Mouse (Mus musculus): Measurements from ENCODE around the gene Itgb8. TPM values are rescaled to one million over a fixed set of nuclear protein-coding genes. Genes with fewer than 3 reads are reported as not detected.
A peak's percentile ranks its signal among the peaks of the same experiment; 100 is the strongest.

Gene Itgb8
- polyA plus RNA-seq, 1 experiment from 2014 or later: 2.6 TPM

- Histone ChIP-seq H3K4me1 (replicated peaks; ENCODE audit: control insufficient read depth, insufficient read depth, low read length) (peaks cover 7% of the 10 kb centered on the region), H3K4me2 (ENCODE audit: low read depth, low read length) (peak overlapping the region; percentile 77), H3K36me3 (ENCODE audit: control insufficient read depth, insufficient read depth, low read length) (no peaks in the 10 kb centered on the region), H3K9ac (ENCODE audit: low read length) (peak overlapping the region; percentile 72), H3K27me3 (ENCODE audit: control insufficient read depth, insufficient read depth, low read depth, low read length) (no peaks in the 10 kb centered on the region; the same call in 1 of the 2 replicates), H3K9me3 (ENCODE audit: control insufficient read depth, low read length) (no peaks in the 10 kb centered on the region), H3K27ac (ENCODE audit: low read length) (peak overlapping the region; percentile 67), H3K4me3 (ENCODE audit: low read length) (peak overlapping the region; percentile 62)
- peak; percentile 73 for ATAC-seq (ENCODE audit: low read depth)
- under 1% methylated on average over 35 of the region's 35 CpGs for WGBS
These were observed 494 bp downstream of the Itgb8 start for GRCm38 (mm10) chr12:119237921-119238695.

DNA sequence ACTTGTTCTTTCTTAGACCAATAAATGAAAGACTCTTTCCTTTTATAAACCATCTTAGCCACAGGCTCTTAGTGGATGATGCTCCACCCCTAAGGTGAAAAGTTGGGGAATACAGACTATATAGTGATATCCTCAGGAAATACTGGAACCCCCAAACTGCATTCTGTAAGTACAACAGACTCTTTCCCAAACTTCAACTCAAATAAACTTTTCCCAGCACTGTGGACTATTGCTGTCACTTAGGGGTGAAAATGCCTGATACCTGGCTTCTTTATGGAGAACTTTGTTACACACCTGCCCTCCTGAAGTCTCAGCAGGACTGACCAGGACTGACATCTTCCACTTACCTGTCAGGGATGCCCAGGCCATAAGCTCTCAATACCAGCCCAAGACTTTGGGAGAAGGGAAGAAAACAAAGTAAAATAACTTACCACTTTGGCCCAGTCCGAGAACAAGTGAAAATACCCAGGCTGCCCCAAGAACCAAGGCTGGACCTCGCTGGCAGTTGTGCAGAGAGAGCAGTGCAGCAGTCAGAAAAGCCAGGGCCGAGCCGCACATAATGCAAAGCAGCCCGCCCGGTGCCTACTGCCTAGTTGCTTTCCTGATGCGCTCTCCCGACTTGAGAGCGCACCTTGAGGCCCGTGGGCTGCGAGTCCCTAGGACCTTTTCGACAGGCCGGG is 1.2 kb downstream of the Itgb8 start:
- peak; percentile 26 for ATAC-seq (ENCODE audit: low read depth)
- WGBS: 4% methylated on average over 13 of the region's 13 CpGs
- H3K4me2 ChIP-seq (ENCODE audit: low read depth, low read length): peak overlapping the region; percentile 77
- peaks cover 7% of the 10 kb centered on the region for H3K4me1 ChIP-seq (replicated peaks; ENCODE audit: control insufficient read depth, insufficient read depth, low read length)
- H3K4me3 ChIP-seq (ENCODE audit: low read length): peak overlapping the region; percentile 62
- peak overlapping the region; percentile 67; the same call in 1 of the 2 replicates for H3K27ac ChIP-seq (ENCODE audit: low read length)
- H3K9ac ChIP-seq (ENCODE audit: low read length): peak overlapping the region; percentile 72
- H3K36me3 ChIP-seq (ENCODE audit: control insufficient read depth, insufficient read depth, low read length): no peaks in the 10 kb centered on the region
- no peaks in the 10 kb centered on the region for H3K9me3 ChIP-seq (ENCODE audit: control insufficient read depth, low read length)
- no peaks in the 10 kb centered on the region; the same call in 1 of the 2 replicates for H3K27me3 ChIP-seq (ENCODE audit: control insufficient read depth, insufficient read depth, low read depth, low read length)

DNA sequence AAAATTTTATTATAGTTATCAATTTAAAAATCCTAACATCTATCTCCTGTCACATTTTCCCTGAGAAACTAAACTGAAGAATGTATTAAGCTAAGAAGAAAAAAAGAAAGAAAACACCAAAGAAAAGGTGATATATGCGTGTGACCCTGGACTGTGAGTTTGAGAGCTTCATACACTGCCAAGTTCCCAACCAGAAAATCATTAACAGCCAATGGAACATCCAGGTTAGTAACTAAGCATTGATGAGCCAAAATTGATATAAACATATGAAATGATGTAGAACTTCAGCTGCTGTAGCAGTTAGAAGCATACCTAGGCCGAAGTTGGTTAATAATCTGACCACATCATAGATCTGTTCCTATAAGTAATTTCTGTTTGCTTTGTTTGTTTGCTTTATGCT is 6.8 kb downstream of the Itgb8 start:
- H3K27ac ChIP-seq (ENCODE audit: low read length): no peak overlapping the region
- no peak for ATAC-seq (ENCODE audit: low read depth)
- H3K4me2 ChIP-seq (ENCODE audit: low read depth, low read length): no peak overlapping the region
- H3K36me3 ChIP-seq (ENCODE audit: control insufficient read depth, insufficient read depth, low read length): no peaks in the 10 kb centered on the region
- H3K4me1 ChIP-seq (replicated peaks; ENCODE audit: control insufficient read depth, insufficient read depth, low read length): no peaks in the 10 kb centered on the region
- no peak overlapping the region for H3K4me3 ChIP-seq (ENCODE audit: low read length)
- no peak overlapping the region for H3K9ac ChIP-seq (ENCODE audit: low read length)
- 82% methylated on average over 2 of the region's 2 CpGs for WGBS
- no peaks in the 10 kb centered on the region for H3K27me3 ChIP-seq (ENCODE audit: control insufficient read depth, insufficient read depth, low read depth, low read length)
- H3K9me3 ChIP-seq (ENCODE audit: control insufficient read depth, low read length): no peaks in the 10 kb centered on the region

DNA sequence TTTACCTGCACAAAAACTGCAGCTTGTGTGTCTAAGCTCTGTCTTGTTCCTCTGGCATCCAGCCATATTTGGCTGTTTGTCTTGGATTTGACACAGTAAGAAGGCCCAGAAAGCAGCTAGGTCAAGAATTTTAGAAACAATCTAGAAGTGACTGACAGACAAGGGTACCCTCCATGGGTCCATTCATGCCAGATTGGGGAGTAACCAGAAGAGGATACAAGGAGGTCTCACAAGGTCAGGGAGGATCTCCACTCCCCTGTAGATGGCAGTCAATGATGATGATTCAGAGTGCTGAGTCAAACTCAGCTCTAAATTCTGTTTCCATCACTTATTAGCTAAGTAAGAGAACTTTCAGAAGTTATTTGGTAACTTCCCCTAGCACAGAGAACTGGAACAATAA is 8.2 kb downstream of the Itgb8 start:
- H3K4me3 ChIP-seq (ENCODE audit: low read length): no peak overlapping the region
- no peaks in the 10 kb centered on the region for H3K4me1 ChIP-seq (replicated peaks; ENCODE audit: control insufficient read depth, insufficient read depth, low read length)
- no peak overlapping the region for H3K9ac ChIP-seq (ENCODE audit: low read length)
- no peaks in the 10 kb centered on the region for H3K27me3 ChIP-seq (ENCODE audit: control insufficient read depth, insufficient read depth, low read depth, low read length)
- no peak overlapping the region for H3K4me2 ChIP-seq (ENCODE audit: low read depth, low read length)
- no peak overlapping the region for H3K27ac ChIP-seq (ENCODE audit: low read length)
- no peaks in the 10 kb centered on the region for H3K9me3 ChIP-seq (ENCODE audit: control insufficient read depth, low read length)
- no peak for ATAC-seq (ENCODE audit: low read depth)
- no peaks in the 10 kb centered on the region for H3K36me3 ChIP-seq (ENCODE audit: control insufficient read depth, insufficient read depth, low read length)

DNA sequence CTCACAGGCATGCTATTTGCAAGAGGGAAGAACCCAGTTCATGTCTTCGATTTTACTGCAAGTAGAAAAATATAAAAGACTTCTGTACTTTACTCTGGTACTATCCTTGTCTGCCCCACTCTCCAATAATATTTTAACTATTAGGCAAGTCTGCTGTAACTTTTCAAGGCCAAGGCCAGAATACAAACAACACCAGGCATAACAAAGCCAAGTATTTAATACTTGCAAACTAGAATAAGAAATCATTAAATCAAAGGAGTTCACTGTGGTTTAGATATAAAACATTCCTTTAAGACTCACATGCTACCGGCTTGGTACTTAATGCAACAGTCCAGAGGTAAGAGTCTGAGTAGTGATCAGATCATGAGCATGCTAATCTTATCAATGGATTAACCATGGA is 9.0 kb downstream of the Itgb8 start:
- no peak overlapping the region for H3K27ac ChIP-seq (ENCODE audit: low read length)
- 85% methylated on average over 2 of the region's 2 CpGs for WGBS
- no peak for ATAC-seq (ENCODE audit: low read depth)

GRCm38 (mm10) chr12:119227898-119228297 is 10.7 kb downstream of the Itgb8 start:
- Histone ChIP-seq H3K36me3 (ENCODE audit: control insufficient read depth, insufficient read depth, low read length) (no peaks in the 10 kb centered on the region), H3K27me3 (ENCODE audit: control insufficient read depth, insufficient read depth, low read depth, low read length) (no peaks in the 10 kb centered on the region), H3K4me1 (replicated peaks; ENCODE audit: control insufficient read depth, insufficient read depth, low read length) (no peaks in the 10 kb centered on the region), H3K27ac (ENCODE audit: low read length) (no peak overlapping the region), H3K4me2 (ENCODE audit: low read depth, low read length) (no peak overlapping the region), H3K9ac (ENCODE audit: low read length) (no peak overlapping the region), H3K9me3 (ENCODE audit: control insufficient read depth, low read length) (no peaks in the 10 kb centered on the region), H3K4me3 (ENCODE audit: low read length) (no peak overlapping the region)
- WGBS: 62% methylated on average over 1 of the region's 1 CpGs
- ATAC-seq (ENCODE audit: low read depth): no peak

More for the DNA sequence above, 9.0 kb downstream of the Itgb8 start:
- Histone ChIP-seq H3K4me2 (ENCODE audit: low read depth, low read length) (no peak overlapping the region), H3K4me1 (replicated peaks; ENCODE audit: control insufficient read depth, insufficient read depth, low read length) (no peaks in the 10 kb centered on the region), H3K4me3 (ENCODE audit: low read length) (no peak overlapping the region), H3K9ac (ENCODE audit: low read length) (no peak overlapping the region), H3K9me3 (ENCODE audit: control insufficient read depth, low read length) (no peaks in the 10 kb centered on the region), H3K27me3 (ENCODE audit: control insufficient read depth, insufficient read depth, low read depth, low read length) (no peaks in the 10 kb centered on the region), H3K36me3 (ENCODE audit: control insufficient read depth, insufficient read depth, low read length) (no peaks in the 10 kb centered on the region)

- Histone ChIP-seq H3K4me2 (ENCODE audit: low read depth, low read length) (no peak overlapping the region), H3K9ac (ENCODE audit: low read length) (no peak overlapping the region), H3K27me3 (ENCODE audit: control insufficient read depth, insufficient read depth, low read depth, low read length) (no peaks in the 10 kb centered on the region), H3K4me1 (replicated peaks; ENCODE audit: control insufficient read depth, insufficient read depth, low read length) (no peaks in the 10 kb centered on the region), H3K27ac (ENCODE audit: low read length) (no peak overlapping the region), H3K9me3 (ENCODE audit: control insufficient read depth, low read length) (no peaks in the 10 kb centered on the region), H3K4me3 (ENCODE audit: low read length) (no peak overlapping the region), H3K36me3 (ENCODE audit: control insufficient read depth, insufficient read depth, low read length) (no peaks in the 10 kb centered on the region)
- no peak for ATAC-seq (ENCODE audit: low read depth)
These were observed 13.9 kb downstream of the Itgb8 start for GRCm38 (mm10) chr12:119224699-119225098.

DNA sequence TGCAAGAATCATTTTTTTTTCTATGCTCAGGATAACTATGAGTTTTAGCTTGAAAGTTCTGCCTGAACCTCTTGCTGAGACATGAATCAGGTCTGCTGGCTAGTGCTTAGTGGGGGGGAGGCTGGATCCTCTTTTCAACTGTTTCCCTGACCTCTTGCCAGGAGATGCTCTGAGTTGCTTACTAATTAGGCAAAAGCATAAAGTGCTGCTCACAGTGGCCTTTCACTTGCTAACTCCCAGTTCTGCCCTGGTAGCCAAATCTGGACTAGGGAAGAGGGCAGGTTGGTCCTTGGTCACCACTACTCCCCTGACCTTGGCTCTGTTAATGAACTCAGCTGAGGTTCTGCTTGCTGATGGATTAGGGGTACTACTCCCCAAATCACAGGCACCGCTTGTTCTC is 19.2 kb downstream of the Itgb8 start:
- H3K27ac ChIP-seq (ENCODE audit: low read length): no peak overlapping the region
- H3K4me2 ChIP-seq (ENCODE audit: low read depth, low read length): no peak overlapping the region
- H3K9ac ChIP-seq (ENCODE audit: low read length): no peak overlapping the region
- no peaks in the 10 kb centered on the region for H3K9me3 ChIP-seq (ENCODE audit: control insufficient read depth, low read length)
- H3K4me1 ChIP-seq (replicated peaks; ENCODE audit: control insufficient read depth, insufficient read depth, low read length): no peaks in the 10 kb centered on the region
- H3K36me3 ChIP-seq (ENCODE audit: control insufficient read depth, insufficient read depth, low read length): no peaks in the 10 kb centered on the region
- 93% methylated on average over 1 of the region's 1 CpGs for WGBS
- no peaks in the 10 kb centered on the region for H3K27me3 ChIP-seq (ENCODE audit: control insufficient read depth, insufficient read depth, low read depth, low read length)
- no peak overlapping the region for H3K4me3 ChIP-seq (ENCODE audit: low read length)
- no peak for ATAC-seq (ENCODE audit: low read depth)

DNA sequence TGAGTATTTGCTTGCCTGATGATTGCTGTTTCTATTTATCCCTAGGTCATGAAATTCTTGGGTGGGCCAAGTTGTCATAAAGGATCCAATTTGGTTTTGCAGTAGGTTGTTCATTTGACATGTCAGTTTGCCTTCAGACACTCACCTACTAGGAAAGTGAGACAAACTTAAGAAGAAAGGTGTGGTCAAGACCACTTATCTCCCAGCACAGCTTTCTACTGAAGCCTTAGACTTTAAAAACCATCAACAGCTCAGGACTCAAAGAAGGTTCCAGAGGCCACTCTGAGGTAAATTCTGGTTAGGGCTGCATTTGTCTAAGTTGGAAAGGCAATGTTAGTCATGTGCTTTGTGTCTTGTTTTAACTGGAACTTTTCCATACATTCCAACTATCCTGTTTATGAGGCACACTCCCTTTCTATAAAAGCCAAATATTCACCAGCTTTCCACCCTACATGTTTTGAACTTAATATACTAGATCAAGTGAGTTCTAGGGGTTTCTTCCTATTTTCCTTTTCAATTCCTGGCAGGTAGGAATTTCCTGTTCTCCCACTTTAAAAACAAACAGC is 20.8 kb downstream of the Itgb8 start:
- Histone ChIP-seq H3K4me1 (replicated peaks; ENCODE audit: control insufficient read depth, insufficient read depth, low read length) (no peaks in the 10 kb centered on the region), H3K27ac (ENCODE audit: low read length) (no peak overlapping the region), H3K9ac (ENCODE audit: low read length) (no peak overlapping the region), H3K4me3 (ENCODE audit: low read length) (no peak overlapping the region), H3K9me3 (ENCODE audit: control insufficient read depth, low read length) (no peaks in the 10 kb centered on the region), H3K27me3 (ENCODE audit: control insufficient read depth, insufficient read depth, low read depth, low read length) (no peaks in the 10 kb centered on the region), H3K36me3 (ENCODE audit: control insufficient read depth, insufficient read depth, low read length) (no peaks in the 10 kb centered on the region), H3K4me2 (ENCODE audit: low read depth, low read length) (no peak overlapping the region)
- no peak for ATAC-seq (ENCODE audit: low read depth)

Data from lung, embryonic 16.5 days (tissue).